Mouse (Mus musculus): ENCODE data around the gene Sf3b3. TPM values are rescaled to one million over a fixed set of nuclear protein-coding genes. Genes with fewer than 3 reads are reported as not detected.
"Not testable (repeated sequence)": the region's sequence is repeated elsewhere in the genome, so short reads cannot be mapped to it uniquely, and the experiment has no call there.

Sf3b3 gene
- polyA plus RNA-seq, 1 experiment from 2014 or later, result 174 TPM

DNA sequence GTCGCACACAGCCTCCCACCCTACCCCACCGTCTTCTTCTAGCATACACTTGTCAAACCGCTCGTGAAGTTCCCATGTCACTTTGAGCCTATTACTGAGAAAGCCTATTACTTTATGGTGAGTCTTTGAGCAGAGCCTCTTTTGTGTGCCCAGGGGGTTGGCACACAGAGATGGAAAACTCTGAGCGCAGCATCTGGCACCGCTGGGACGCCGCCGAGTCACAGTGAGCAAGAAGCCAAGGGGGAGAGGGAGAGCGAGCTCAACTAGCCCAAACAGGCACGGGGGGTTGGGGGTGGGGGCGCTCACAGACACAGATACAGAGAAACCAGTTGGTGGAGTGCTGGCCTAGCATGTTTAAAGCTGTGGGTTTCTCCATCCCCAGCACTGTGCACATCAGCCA is 57.0 kb downstream of the Sf3b3 start:
- Histone ChIP-seq H3K9me3 (ENCODE audit: low read depth, low read length) (no peaks in the 10 kb centered on the region), H3K4me1 (ENCODE audit: insufficient read depth) (peaks cover 3% of the 10 kb centered on the region), H3K9ac (peak overlapping the region; percentile 22; the same call in 1 of the 2 replicates), H3K27me3 (ENCODE audit: insufficient read depth, low read length) (no peaks in the 10 kb centered on the region), H3K4me2 (no peak overlapping the region), H3K36me3 (ENCODE audit: insufficient read depth) (no peaks in the 10 kb centered on the region), H3K27ac (ENCODE audit: low read depth) (no peak overlapping the region), H3K4me3 (ENCODE audit: low read depth, low read length) (no peak overlapping the region)
- DNase-seq, result no peak
- 41% methylated on average over 12 of the region's 12 CpGs for WGBS
- no peak for ATAC-seq (ENCODE audit: insufficient read depth)
- TF ChIP-seq CTCF (IDR thresholded peaks at IDR 0.05; ENCODE audit: low read depth), result no peak

DNA sequence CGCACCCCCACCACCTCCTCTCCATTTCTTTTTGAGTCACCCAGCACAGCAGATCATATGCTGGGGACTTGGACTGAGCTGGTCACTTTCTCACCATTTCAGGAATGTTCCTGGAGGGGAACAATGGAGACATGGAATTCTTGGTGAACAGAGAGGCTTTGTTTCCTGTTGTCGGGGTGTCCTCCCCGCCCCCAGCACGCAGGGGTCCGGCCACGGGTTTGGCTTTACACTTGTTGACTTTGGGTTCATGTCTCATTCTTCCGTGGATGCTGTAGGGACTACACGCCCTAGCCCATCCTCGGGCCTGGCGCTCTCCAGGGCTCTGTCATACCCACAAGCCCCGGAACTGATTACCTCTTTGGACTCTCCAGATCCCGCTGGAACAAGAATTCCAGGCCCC is 57.6 kb downstream of the Sf3b3 start:
- no peak for TF ChIP-seq CTCF (IDR thresholded peaks at IDR 0.05; ENCODE audit: low read depth)
- DNase-seq, result no peak
- Histone ChIP-seq H3K27ac (ENCODE audit: low read depth) (no peak overlapping the region), H3K36me3 (ENCODE audit: insufficient read depth) (no peaks in the 10 kb centered on the region), H3K27me3 (ENCODE audit: insufficient read depth, low read length) (no peaks in the 10 kb centered on the region), H3K9ac (no peak overlapping the region), H3K4me2 (no peak overlapping the region), H3K4me3 (ENCODE audit: low read depth, low read length) (no peak overlapping the region), H3K4me1 (ENCODE audit: insufficient read depth) (peaks cover 3% of the 10 kb centered on the region), H3K9me3 (ENCODE audit: low read depth, low read length) (no peaks in the 10 kb centered on the region)
- ATAC-seq (ENCODE audit: insufficient read depth), result no peak
- WGBS, result 48% methylated on average over 12 of the region's 12 CpGs

DNA sequence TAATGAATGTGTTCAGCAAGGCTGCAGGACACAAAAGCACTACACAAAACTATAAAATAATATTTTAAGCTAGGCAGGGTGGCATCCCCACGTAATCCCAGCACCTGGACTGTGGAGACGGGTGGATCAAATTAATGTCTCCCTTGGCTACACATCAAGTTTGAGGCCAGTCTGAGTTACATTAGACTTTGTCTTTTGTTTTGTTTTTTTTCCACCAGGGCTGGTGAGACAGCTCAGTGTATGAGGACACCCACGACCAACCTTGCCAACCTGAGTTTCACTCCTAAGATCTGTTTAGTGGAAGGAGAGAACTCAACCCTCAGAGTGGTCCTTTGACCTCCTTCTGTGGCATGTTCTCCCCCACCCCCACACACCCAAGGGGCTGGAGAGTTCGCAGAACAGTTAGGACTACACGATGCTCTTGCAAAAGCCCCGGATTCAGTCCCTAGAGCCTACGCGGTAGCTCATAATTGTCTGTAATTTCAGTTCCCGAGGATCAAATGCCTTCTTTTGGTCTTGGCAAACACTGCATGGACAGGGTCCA is 59.1 kb downstream of the Sf3b3 start:
- 75% methylated on average over 9 of the region's 9 CpGs for WGBS
- Histone ChIP-seq H3K9me3 (ENCODE audit: low read depth, low read length) (no peaks in the 10 kb centered on the region), H3K27ac (ENCODE audit: low read depth) (no peak overlapping the region), H3K4me2 (no peak overlapping the region), H3K9ac (no peak overlapping the region), H3K4me3 (ENCODE audit: low read depth, low read length) (no peak overlapping the region), H3K4me1 (ENCODE audit: insufficient read depth) (no peaks in the 10 kb centered on the region; the same call in none of the 2 replicates), H3K27me3 (ENCODE audit: insufficient read depth, low read length) (no peaks in the 10 kb centered on the region), H3K36me3 (ENCODE audit: insufficient read depth) (no peaks in the 10 kb centered on the region)
- ATAC-seq (ENCODE audit: insufficient read depth), result no peak
- DNase-seq, result no peak
- no peak for TF ChIP-seq CTCF (IDR thresholded peaks at IDR 0.05; ENCODE audit: low read depth)

DNA sequence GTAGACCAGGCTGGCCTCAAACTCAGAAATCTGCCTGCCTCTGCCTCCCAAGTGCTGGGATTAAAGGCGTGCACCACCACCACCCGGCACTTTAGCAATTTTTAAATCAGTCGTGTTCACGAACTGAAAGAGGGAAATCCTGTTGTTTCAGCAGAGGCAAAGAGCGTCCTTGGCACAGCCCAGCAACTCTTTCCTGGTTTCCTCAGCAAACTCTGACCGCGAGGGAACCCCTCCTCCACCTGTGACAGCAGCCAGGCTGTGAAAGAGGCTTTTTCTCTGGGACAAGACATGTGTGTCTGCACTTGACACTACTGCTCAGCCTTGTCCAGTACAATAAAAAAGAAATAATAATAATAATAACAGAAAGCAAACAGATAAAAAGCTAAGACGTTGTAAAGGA is 59.7 kb downstream of the Sf3b3 start:
- Histone ChIP-seq H3K4me2 (no peak overlapping the region), H3K4me3 (ENCODE audit: low read depth, low read length) (no peak overlapping the region), H3K27me3 (ENCODE audit: insufficient read depth, low read length) (no peaks in the 10 kb centered on the region), H3K4me1 (ENCODE audit: insufficient read depth) (no peaks in the 10 kb centered on the region; the same call in none of the 2 replicates), H3K27ac (ENCODE audit: low read depth) (no peak overlapping the region), H3K36me3 (ENCODE audit: insufficient read depth) (no peaks in the 10 kb centered on the region), H3K9me3 (ENCODE audit: low read depth, low read length) (no peaks in the 10 kb centered on the region), H3K9ac (no peak overlapping the region)
- ATAC-seq (ENCODE audit: insufficient read depth), result no peak
- no peak for DNase-seq
- 69% methylated on average over 8 of the region's 8 CpGs for WGBS
- no peak for TF ChIP-seq CTCF (IDR thresholded peaks at IDR 0.05; ENCODE audit: low read depth)

DNA sequence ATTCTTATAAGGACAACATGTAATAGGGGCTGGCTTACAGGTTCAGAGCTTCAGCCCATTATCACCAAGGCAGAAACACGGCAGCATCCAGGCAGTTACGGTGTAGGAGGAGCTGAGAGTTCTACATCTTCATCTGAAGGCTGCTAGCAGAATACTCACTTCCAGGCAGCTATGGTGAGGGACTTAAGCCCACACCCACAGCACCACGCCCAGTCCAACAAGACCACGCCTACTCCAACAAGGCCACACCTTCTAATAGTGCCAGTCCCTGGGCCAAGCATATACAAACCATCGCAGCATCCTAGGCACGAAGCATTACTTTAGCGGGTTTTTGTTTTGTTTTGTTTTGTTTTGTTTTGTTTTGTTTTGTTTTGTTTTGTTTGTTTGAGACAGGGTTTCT is 60.1 kb downstream of the Sf3b3 start:
- not testable (repeated sequence) for ATAC-seq (ENCODE audit: insufficient read depth); H3K4me2 ChIP-seq; H3K4me3 ChIP-seq (ENCODE audit: low read depth, low read length); H3K4me1 ChIP-seq (ENCODE audit: insufficient read depth); H3K27ac ChIP-seq (ENCODE audit: low read depth); DNase-seq; H3K9ac ChIP-seq; H3K27me3 ChIP-seq (ENCODE audit: insufficient read depth, low read length); H3K36me3 ChIP-seq (ENCODE audit: insufficient read depth); H3K9me3 ChIP-seq (ENCODE audit: low read depth, low read length)
- 74% methylated on average over 7 of the region's 7 CpGs for WGBS

DNA sequence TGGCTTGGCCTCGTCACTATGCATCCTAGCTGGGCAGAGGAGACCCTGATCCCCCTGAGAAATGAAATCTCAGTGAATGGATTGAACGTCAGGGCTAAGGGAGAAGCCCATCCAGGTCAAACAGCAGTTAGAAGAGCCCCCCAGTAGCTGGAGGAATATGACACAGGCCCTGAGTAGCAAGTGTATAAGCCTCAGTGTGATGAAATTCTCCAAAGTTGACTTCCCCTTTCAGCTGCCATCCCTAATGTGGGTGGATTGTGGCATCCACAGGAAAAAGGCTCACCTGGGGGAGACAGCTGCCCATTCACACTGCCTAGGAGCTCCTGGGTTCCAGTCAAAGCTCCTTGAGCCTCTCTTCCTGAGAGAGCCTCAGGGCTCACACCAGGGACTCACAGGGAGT is 61.2 kb downstream of the Sf3b3 start:
- H3K36me3 ChIP-seq (ENCODE audit: insufficient read depth), result no peaks in the 10 kb centered on the region
- no peak overlapping the region for H3K4me3 ChIP-seq (ENCODE audit: low read depth, low read length)
- no peak overlapping the region for H3K9ac ChIP-seq
- no peak overlapping the region for H3K4me2 ChIP-seq
- no peak overlapping the region for H3K27ac ChIP-seq (ENCODE audit: low read depth)
- H3K9me3 ChIP-seq (ENCODE audit: low read depth, low read length), result no peaks in the 10 kb centered on the region
- no peak for TF ChIP-seq CTCF (IDR thresholded peaks at IDR 0.05; ENCODE audit: low read depth)
- WGBS, result 67% methylated on average over 2 of the region's 2 CpGs
- DNase-seq, result no peak
- no peak for ATAC-seq (ENCODE audit: insufficient read depth)
- no peaks in the 10 kb centered on the region for H3K27me3 ChIP-seq (ENCODE audit: insufficient read depth, low read length)
- no peaks in the 10 kb centered on the region; the same call in 1 of the 2 replicates for H3K4me1 ChIP-seq (ENCODE audit: insufficient read depth)

DNA sequence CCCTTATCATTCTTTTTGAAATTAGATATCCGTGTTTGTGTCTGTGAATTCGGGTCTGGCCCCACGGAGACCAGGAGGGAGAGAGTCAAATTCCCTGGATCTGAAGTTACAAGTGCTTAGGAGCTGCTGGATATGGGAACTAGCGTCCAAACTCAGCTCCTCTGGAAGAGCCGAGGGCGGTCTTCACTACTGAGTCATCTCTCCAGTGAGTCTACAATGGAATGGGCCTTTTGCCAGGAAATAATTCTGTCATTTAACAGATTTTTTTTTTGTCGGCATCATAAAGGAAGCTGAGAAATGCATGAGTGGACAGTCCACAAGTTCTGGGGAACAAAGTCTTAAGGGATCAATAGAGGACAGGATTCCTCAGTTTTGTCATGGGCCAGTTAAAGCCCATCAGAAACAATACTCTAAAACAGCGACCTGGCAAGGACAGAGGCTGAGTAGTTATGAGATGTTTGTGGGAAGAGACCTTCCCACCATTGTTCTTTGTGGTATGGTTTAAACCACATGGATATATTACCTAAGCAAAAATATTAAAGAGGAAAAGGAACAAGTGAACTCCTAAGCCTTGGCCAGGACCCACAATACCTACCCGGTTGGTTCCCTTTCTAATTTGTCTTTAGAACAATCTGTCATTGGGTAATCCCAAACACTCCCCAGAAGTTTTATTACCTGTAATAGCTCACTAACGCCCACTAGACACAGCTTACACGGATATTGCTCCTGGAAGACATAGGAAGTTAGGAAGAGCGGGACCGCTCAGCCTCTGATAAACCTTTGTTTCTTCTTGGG is 66.5 kb downstream of the Sf3b3 start:
- peak; percentile 49 for DNase-seq
- WGBS, result 69% methylated on average over 13 of the region's 13 CpGs

More for the DNA sequence above, 66.5 kb downstream of the Sf3b3 start:
- no peak overlapping the region for H3K9ac ChIP-seq
- H3K9me3 ChIP-seq (ENCODE audit: low read depth, low read length), result no peaks in the 10 kb centered on the region
- no peak for TF ChIP-seq CTCF (IDR thresholded peaks at IDR 0.05; ENCODE audit: low read depth)
- H3K27me3 ChIP-seq (ENCODE audit: insufficient read depth, low read length), result no peaks in the 10 kb centered on the region
- H3K36me3 ChIP-seq (ENCODE audit: insufficient read depth), result no peaks in the 10 kb centered on the region
- H3K4me1 ChIP-seq (ENCODE audit: insufficient read depth), result no peaks in the 10 kb centered on the region
- H3K4me2 ChIP-seq, result no peak overlapping the region
- H3K27ac ChIP-seq (ENCODE audit: low read depth), result no peak overlapping the region
- ATAC-seq (ENCODE audit: insufficient read depth), result no peak
- H3K4me3 ChIP-seq (ENCODE audit: low read depth, low read length), result no peak overlapping the region

All from lung, embryonic 14.5 days (tissue).